Mouse (Mus musculus) intestine, postnatal 0 days (tissue): ENCODE results near the gene Mlst8. TPM values are rescaled to one million over a fixed set of nuclear protein-coding genes. Genes with fewer than 3 reads are reported as not detected.
"Not testable (repeated sequence)": the region's sequence is repeated elsewhere in the genome, so short reads cannot be mapped to it uniquely, and the experiment has no call there.

Experiments
- ATAC-seq: fragments of 200-750 bp; cut with Nextera tagmentation; 2 replicates; pipeline ENCODE4 v1.8.0; 2017; ENCODE audit warnings: mild to moderate bottlenecking, moderate TSS enrichment, moderate library complexity
- H3K27ac ChIP-seq: fragments of 300-500 bp; sonication (generic); 2 replicates; pipeline ENCODE4 v1.5.1; 2014; ENCODE audit warnings: mild to moderate bottlenecking, low read depth, low read length, moderate library complexity
- H3K27me3 ChIP-seq: fragments of 300-500 bp; sonication (generic); replicated peaks from 2 replicates; pipeline ENCODE4 v1.6.1; 2014; ENCODE audit warnings: low read length, mixed read lengths; ENCODE audit not compliant: control insufficient read depth, insufficient read depth
- H3K36me3 ChIP-seq: fragments of 300-500 bp; sonication (generic); 2 replicates; pipeline ENCODE4 v1.6.1; 2014; ENCODE audit warnings: mild to moderate bottlenecking, moderate library complexity; ENCODE audit not compliant: control insufficient read depth, insufficient read depth
- H3K4me1 ChIP-seq: fragments of 300-500 bp; sonication (generic); replicated peaks from 2 replicates; pipeline ENCODE4 v1.6.1; 2014; ENCODE audit warnings: antibody characterized with exemption, low read length, mixed read lengths; ENCODE audit not compliant: control insufficient read depth, insufficient read depth
- H3K4me2 ChIP-seq: fragments of 300-500 bp; sonication (generic); replicated peaks from 2 replicates; pipeline ENCODE4 v1.6.1; 2014; ENCODE audit warnings: low read depth, mild to moderate bottlenecking, moderate library complexity
- H3K4me3 ChIP-seq: fragments of 300-500 bp; sonication (generic); 2 replicates; pipeline ENCODE4 v1.5.1; 2014; ENCODE audit warnings: low read depth, low read length
- H3K9ac ChIP-seq: fragments of 300-500 bp; sonication (generic); 2 replicates; pipeline ENCODE4 v1.6.1; 2014; ENCODE audit warnings: mild to moderate bottlenecking, low read depth, low read length
- H3K9me3 ChIP-seq: fragments of 300-500 bp; sonication (generic); 2 replicates; pipeline ENCODE4 v1.6.1; 2016; ENCODE audit warnings: mixed run types; ENCODE audit not compliant: control insufficient read depth
- CTCF ChIP-seq: sonication (generic); IDR thresholded peaks from 2 replicates; pipeline ENCODE4 v1.5.1; 2016; ENCODE audit warnings: low read depth, mild to moderate bottlenecking, control low read depth, antibody characterized with exemption, moderate library complexity
- WGBS: fragments of 180-500 bp; shearing (Covaris S2); extraction: QIAGEN DNeasy Blood & Tissue Kit; methylation state at CpG from one replicate; pipeline ENCODE4 v1.1.7; 2014; 5-methylcytosine and 5-hydroxymethylcytosine counted together
- polyA plus RNA-seq: library from polyadenylated mRNA; unstranded; fragments of >200 nt; fragmentation: Nextera tagmentation; extraction: Ambion mirVana; gene quantifications from 2 replicates; pipeline ENCODE4 v1.2.1, GENCODE M21; 2015

Gene Mlst8
- polyA plus RNA-seq, 1 experiment from 2014 or later = 11.9 TPM

DNA sequence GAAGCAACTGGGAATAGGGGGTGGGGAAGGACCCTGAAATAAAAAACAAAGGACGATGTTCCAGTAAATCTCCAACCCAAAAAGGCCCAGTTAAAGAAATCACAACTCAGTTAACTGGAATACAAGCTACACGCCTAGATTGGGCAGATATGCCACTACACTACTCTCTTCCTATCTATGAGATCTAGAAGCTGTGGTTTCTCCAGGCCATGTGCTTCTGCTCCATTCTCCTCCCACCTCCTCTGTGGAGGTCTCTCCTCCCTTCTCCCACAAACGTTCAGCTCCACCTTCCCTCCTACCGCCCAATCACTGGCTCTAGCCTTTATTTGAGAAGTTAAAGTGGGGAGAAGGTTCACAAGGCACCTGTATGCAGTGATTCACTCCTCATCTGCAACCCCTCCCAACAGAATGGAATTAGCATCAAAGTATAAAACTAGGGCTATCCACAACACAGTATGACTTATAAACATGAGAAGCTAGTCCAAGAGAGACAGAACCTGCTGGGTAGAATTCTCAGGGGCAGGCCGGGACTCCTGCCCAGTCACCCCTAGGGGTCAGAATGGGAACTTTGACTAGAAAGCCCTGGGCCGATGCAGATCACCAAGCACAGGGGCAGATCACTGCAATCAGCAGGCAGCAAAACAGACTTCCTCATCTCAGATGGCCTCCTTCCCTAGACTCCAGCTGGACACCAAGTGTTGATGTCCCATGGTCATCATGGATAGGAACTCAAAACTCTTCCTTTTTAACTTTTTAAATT lies 15.3 kb downstream of the Mlst8 start:
- H3K9ac ChIP-seq = no peak overlapping the region
- no peak overlapping the region for H3K27ac ChIP-seq
- no peak overlapping the region for H3K4me2 ChIP-seq
- no peaks in the 10 kb centered on the region for H3K27me3 ChIP-seq
- no peak overlapping the region for H3K4me3 ChIP-seq
- TF ChIP-seq CTCF = 0 out of 2 replicates have a peak, but pooled peaks have one; percentile 8
- no peaks in the 10 kb centered on the region for H3K9me3 ChIP-seq
- 58% methylated on average over 6 of the region's 6 CpGs for WGBS
- no peak for ATAC-seq
- no peaks in the 10 kb centered on the region for H3K36me3 ChIP-seq
- no peaks in the 10 kb centered on the region for H3K4me1 ChIP-seq

DNA sequence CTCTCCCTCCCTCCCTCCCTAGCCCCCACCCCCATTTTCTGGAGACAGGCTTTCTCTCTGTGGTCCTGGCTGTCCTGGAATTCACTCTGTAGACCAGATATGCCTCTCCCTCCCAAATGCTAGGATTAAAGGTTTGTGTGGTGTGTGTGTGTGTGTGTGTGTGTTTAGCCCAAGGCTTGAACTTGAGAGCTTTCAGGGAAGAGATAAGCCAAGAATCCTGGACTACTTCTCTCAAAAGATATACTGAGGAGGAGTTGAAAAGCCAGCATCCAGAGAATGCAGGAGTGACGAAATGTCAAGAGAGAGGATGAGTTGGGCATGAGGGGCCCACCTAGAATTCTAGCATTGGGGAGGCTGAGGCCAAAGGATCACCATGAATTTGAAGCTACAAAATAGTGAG lies 15.9 kb downstream of the Mlst8 start:
- Histone ChIP-seq H3K27ac (no peak overlapping the region), H3K9ac (no peak overlapping the region), H3K4me1 (no peaks in the 10 kb centered on the region), H3K27me3 (no peaks in the 10 kb centered on the region), H3K4me2 (no peak overlapping the region), H3K4me3 (no peak overlapping the region), H3K36me3 (no peaks in the 10 kb centered on the region), H3K9me3 (no peaks in the 10 kb centered on the region)
- WGBS = 96% methylated on average over 1 of the region's 1 CpGs
- no peak for TF ChIP-seq CTCF
- no peak for ATAC-seq

DNA sequence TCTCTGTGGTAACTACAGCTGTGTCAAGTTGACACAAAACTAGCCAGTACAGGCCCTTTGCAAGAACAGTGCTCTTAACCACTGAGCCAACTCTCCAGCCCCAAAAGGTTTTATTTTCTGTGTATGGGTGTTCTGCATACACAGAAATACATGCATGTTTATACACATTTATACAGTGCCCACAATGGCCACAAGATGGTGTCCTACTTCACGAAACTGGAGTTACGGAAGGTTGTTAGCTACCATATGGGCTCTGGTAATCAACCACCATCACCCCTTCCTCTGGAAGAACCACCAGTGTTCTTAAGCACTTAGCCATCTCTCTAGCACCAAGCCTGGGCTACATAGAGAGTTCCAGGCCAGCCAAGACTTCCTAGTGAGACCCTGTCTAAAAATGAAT lies 17.3 kb downstream of the Mlst8 start:
- Histone ChIP-seq H3K4me3 (no peak overlapping the region), H3K27ac (no peak overlapping the region), H3K4me1 (no peaks in the 10 kb centered on the region), H3K9me3 (no peaks in the 10 kb centered on the region), H3K36me3 (no peaks in the 10 kb centered on the region), H3K4me2 (no peak overlapping the region), H3K27me3 (no peaks in the 10 kb centered on the region), H3K9ac (no peak overlapping the region)
- TF ChIP-seq CTCF = peak; percentile 73
- WGBS = 71% methylated on average over 2 of the region's 2 CpGs
- peak; percentile 46; the same call in 1 of the 2 replicates for ATAC-seq

DNA sequence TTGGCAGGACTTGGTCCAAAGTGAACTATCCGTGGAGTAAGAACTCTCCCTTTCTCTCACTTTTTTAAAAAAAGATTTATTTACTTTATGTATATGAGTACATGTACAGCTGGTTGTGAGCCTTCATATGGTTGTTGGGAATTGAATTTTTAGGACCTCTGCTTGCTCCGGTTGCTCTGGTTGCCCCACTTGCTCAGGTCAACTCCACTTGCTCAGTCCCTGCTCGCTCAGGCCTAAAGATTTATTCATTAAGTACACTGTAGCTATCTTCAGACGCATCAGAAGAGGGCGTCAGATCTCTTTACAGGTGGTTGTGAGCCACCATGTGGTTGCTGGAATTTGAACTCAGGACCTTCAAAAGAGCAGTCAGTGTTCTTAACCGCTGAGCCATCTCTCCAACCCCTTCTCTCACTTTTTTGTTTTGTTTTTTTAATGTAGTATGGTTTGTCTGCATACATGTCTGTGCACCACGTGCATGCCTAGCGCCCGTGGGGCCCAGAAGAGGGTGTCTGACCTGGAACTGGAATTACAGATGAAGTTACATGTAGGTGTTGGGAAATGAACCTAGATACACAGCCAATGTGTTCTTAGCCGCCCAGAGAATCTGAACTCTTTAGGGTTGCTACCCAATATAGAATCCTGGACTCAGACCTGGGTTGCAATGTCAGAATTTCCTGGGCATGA lies 23.2 kb downstream of the Mlst8 start:
- Histone ChIP-seq H3K4me3 (peak overlapping the region; percentile 77; the same call in 1 of the 2 replicates), H3K4me2 (peak overlapping the region; percentile 49), H3K27ac (peak overlapping the region; percentile 41; the same call in 1 of the 2 replicates)
- H3K27me3 ChIP-seq, H3K4me1 ChIP-seq, ATAC-seq, H3K9ac ChIP-seq, H3K9me3 ChIP-seq, H3K36me3 ChIP-seq: not testable (repeated sequence)
- peak; percentile 29 for TF ChIP-seq CTCF
- 49% methylated on average over 10 of the region's 10 CpGs for WGBS

DNA sequence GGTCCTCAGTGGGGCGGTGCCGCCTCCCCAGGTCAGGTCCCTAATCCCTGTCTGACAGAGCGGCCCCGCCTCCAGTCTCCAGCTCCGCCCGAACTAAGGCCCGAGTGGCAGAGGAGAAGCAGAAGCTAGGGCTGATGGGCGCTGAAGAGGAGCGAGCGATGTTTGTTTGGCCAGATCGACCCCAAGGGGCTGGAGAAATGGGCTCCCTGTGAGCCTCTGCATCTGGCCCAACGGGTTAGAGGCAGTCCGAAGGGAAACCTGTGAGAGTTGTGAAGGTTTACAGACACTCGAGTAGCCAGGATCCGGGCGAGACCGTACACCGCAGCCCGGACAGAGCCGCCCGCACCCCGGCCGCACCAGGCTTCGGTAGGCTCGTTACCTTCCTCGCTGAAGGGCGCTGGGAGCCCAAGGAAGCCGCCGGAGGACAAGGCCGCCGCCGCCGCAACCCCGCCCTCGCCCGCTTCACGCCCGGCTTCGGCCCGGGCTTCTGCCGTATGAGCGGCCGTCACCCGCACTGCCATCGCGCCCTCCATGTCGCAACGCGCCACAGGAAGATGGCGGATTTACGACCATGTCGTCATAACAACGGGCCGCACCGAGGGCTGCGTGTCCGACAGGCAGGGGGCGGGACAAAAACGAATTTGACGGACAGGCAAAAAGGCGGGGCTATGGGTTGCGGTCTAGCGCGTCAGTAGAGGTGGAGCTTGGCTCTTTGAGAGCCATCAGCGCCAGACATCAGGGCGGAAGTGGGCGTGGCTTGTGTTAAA lies 23.9 kb downstream of the Mlst8 start:
- Histone ChIP-seq H3K36me3 (peaks cover 13% of the 10 kb centered on the region), H3K9ac (peak overlapping the region; percentile 90), H3K4me2 (peak overlapping the region; percentile 74), H3K4me1 (0 out of 2 replicates have a peak, but pooled peaks cover 3% of the 10 kb centered on the region), H3K4me3 (peak overlapping the region; percentile 77), H3K27ac (peak overlapping the region; percentile 96), H3K27me3 (no peaks in the 10 kb centered on the region), H3K9me3 (no peaks in the 10 kb centered on the region)
- peak; percentile 95 for ATAC-seq
- under 1% methylated on average over 65 of the region's 67 CpGs for WGBS
- TF ChIP-seq CTCF = peak; percentile 45
